8 mouse cellular contexts compared by ENCODE assay signal in the genomic region with DNA sequence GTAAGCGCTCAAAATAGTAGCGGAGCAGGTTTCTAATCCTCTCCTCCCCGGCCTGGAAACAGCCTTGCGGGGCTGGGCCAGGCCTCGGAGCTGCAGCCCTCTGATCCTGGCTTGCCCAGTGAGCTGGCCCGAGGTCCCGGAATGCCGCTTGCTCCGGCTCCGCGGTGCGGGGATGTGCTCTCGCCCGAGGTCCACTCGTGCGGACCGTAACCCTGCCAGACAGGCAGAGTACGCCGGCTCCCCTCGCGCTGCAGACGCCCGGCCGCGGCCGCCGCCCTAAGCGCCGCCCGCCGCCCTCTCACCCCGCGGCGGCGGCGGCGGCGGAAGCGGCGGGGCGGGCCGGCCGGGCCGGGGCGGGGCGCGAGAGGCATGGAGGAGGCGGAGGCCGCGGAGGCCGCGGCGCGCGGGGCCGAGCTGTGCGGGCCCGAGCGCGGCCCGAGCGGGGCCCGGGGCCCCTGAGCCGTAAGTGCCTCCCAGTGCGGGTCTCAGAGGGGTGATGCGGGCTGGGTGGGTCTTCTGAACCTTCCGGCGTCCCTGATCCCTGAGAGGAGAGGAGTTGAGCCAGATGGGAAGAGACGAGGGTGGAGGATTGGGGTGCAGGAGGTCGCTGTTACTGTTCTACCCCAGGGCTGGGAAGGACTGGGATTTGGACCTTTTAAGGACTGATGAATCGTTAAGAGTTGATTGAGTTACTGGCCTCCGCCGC. TPM values are rescaled to one million over a fixed set of nuclear protein-coding genes. Genes with fewer than 3 reads are reported as not detected.
DNase-seq lines count a peak whose midpoint lies in the region; ATAC-seq lines count a peak whose summit lies in the region.

No protein-coding gene starts in this region.

- H3K9ac ChIP-seq in forebrain, embryonic 15.5 days (replicated peaks) = peak overlapping the region; percentile 93

- peak overlapping the region; percentile 55 for H3K4me2 ChIP-seq in forebrain, embryonic 15.5 days (replicated peaks)

- under 1% methylated on average over 70 of the region's 73 CpGs for WGBS in forebrain, embryonic 15.5 days

- peaks cover 33% of the 10 kb centered on the region for H3K36me3 ChIP-seq in forebrain, embryonic 15.5 days

- H3K27ac ChIP-seq in forebrain, embryonic 15.5 days (replicated peaks) = peak overlapping the region; percentile 85

- no peaks in the 10 kb centered on the region for H3K27me3 ChIP-seq in forebrain, embryonic 15.5 days

- peaks cover 15% of the 10 kb centered on the region for H3K4me1 ChIP-seq in forebrain, embryonic 15.5 days

- DNase-seq in ZHBTc4 (ENCODE audit: low read depth, low spot score) = peak; percentile 68
- DNase-seq in cerebellum, adult 18-20 months = peak; percentile 73 to 84
- DNase-seq in layer of hippocampus, postnatal 36 days = peak; percentile 49 to 60
- peak; percentile 58 for DNase-seq in right cerebral cortex, postnatal 14 days
- peak; percentile 64 for DNase-seq in yolk sac, embryonic 10.5 days (ENCODE audit: low spot score)

- H3K9me3 ChIP-seq in forebrain, embryonic 15.5 days = no peaks in the 10 kb centered on the region

- peak overlapping the region; percentile 78 for H3K4me3 ChIP-seq in forebrain, embryonic 15.5 days

- peak; percentile 94 for ATAC-seq in forebrain, embryonic 15.5 days (replicated peaks)
- ATAC-seq in hematopoietic stem cell, adult 5-6 weeks (replicated peaks in 1 of 2; ENCODE audit: insufficient read depth in 1 of 2, low FRiP score in 2 of 2, low TSS enrichment in 1 of 2, low read depth in 1 of 2, poor library complexity in 2 of 2, severe bottlenecking in 2 of 2) = peak; percentile 46 to 62; a peak in 1 of 4 replicates
- peak; percentile 80 for ATAC-seq in megakaryocyte progenitor cell, adult 5-6 weeks (replicated peaks; ENCODE audit: poor library complexity)

RNA-seq across cellular contexts. Expression of gene Lurap1, which starts 0.8 kb away (rescaled TPM):
- polyA plus RNA-seq in forebrain, embryonic 15.5 days (2015; fragmentation: Nextera tagmentation; extraction: Ambion mirVana) = 2.4 TPM in 2 replicates
- 2.7 and 2.9 TPM in 2 replicates for total RNA-seq in hematopoietic stem cell, adult 5-6 weeks (2017)
- 10 to 100 TPM; 21.8 to 23.8 TPM for total RNA-seq in layer of hippocampus, postnatal 36 days (2021)
- not detected in 2 replicates for total RNA-seq in megakaryocyte progenitor cell, adult 5-6 weeks (2015)
- 0.10 TPM in 1 of 2 replicates, not detected in the other for total RNA-seq in megakaryocyte progenitor cell, adult 5-6 weeks (2017)

RNA-seq across cellular contexts. Expression of gene Tspan1, which starts 17.1 kb away (rescaled TPM):
- 0.28 TPM in 1 of 2 replicates, not detected in the other for polyA plus RNA-seq in forebrain, embryonic 15.5 days (2015; fragmentation: Nextera tagmentation; extraction: Ambion mirVana)
- not detected in 2 replicates for total RNA-seq in hematopoietic stem cell, adult 5-6 weeks (2017)
- not detected for total RNA-seq in layer of hippocampus, postnatal 36 days (2021)
- total RNA-seq in megakaryocyte progenitor cell, adult 5-6 weeks (2015) = not detected in 2 replicates
- total RNA-seq in megakaryocyte progenitor cell, adult 5-6 weeks (2017) = 0.07 TPM in 1 of 2 replicates, not detected in the other

RNA-seq across cellular contexts. Expression of gene 1700042G07Rik, which starts 22.9 kb away (rescaled TPM):
- polyA plus RNA-seq in forebrain, embryonic 15.5 days (2015; fragmentation: Nextera tagmentation; extraction: Ambion mirVana) = not detected in 2 replicates
- not detected in 2 replicates for total RNA-seq in hematopoietic stem cell, adult 5-6 weeks (2017)
- not detected for total RNA-seq in layer of hippocampus, postnatal 36 days (2021)
- total RNA-seq in megakaryocyte progenitor cell, adult 5-6 weeks (2015) = not detected in 2 replicates
- not detected in 2 replicates for total RNA-seq in megakaryocyte progenitor cell, adult 5-6 weeks (2017)

RNA-seq across cellular contexts. Expression of gene Gm49337, which starts 22.9 kb away (rescaled TPM):
- polyA plus RNA-seq in forebrain, embryonic 15.5 days (2015; fragmentation: Nextera tagmentation; extraction: Ambion mirVana) = not detected in 2 replicates
- total RNA-seq in hematopoietic stem cell, adult 5-6 weeks (2017) = not detected in 2 replicates
- 1 to 10 TPM in 1 of 2 experiments, not detected in 1; 1.2 TPM for total RNA-seq in layer of hippocampus, postnatal 36 days (2021)
- 0.12 TPM in 1 of 2 replicates, not detected in the other for total RNA-seq in megakaryocyte progenitor cell, adult 5-6 weeks (2015)
- not detected in 2 replicates for total RNA-seq in megakaryocyte progenitor cell, adult 5-6 weeks (2017)

RNA-seq across cellular contexts. Expression of gene Pomgnt1, which starts 26.7 kb away (rescaled TPM):
- polyA plus RNA-seq in forebrain, embryonic 15.5 days (2015; fragmentation: Nextera tagmentation; extraction: Ambion mirVana) = 63.5 and 66.1 TPM in 2 replicates
- 14.2 and 21.8 TPM in 2 replicates for total RNA-seq in hematopoietic stem cell, adult 5-6 weeks (2017)
- 10 to 100 TPM; 62.4 to 63.5 TPM for total RNA-seq in layer of hippocampus, postnatal 36 days (2021)
- total RNA-seq in megakaryocyte progenitor cell, adult 5-6 weeks (2015) = 8.2 and 13.1 TPM in 2 replicates
- total RNA-seq in megakaryocyte progenitor cell, adult 5-6 weeks (2017) = 12.5 and 16.9 TPM in 2 replicates

Comparison
In these comparisons a context has a peak if more than half of its experiments do, and no peak if none do; other contexts are left out.
1. Peak in every context shown above with its lines: DNase-seq, ATAC-seq, H3K4me3 ChIP-seq and H3K27ac ChIP-seq.